Mouse (Mus musculus) MEL (cell line): ENCODE measurements around the gene Gria4. TPM values are rescaled to one million over a fixed set of nuclear protein-coding genes. Genes with fewer than 3 reads are reported as not detected.

Source experiments
- DNase-seq: peaks from one replicate; pipeline ENCODE4 v3.0.0; 2011; ENCODE audit warnings: low read depth, low spot score
- H3K27ac ChIP-seq: 2 replicates; pipeline ENCODE4 v1.5.1; 2012; ENCODE audit warnings: low read depth, mild to moderate bottlenecking, control low read depth, low read length, moderate library complexity; ENCODE audit not compliant: control insufficient read depth
- H3K27me3 ChIP-seq, 2 experiments: fragments of 150-350 bp in 1 of 2; sonication (generic) in 1 of 2; 2 replicates each; pipeline ENCODE4 v1.6.1; 2012; ENCODE audit warnings: low read length in 2 of 2, mild to moderate bottlenecking in 2 of 2, improper control_type of control experiment in 1 of 2, moderate library complexity in 1 of 2; ENCODE audit not compliant: insufficient read depth in 2 of 2, control insufficient read depth in 1 of 2
- H3K36me3 ChIP-seq, 2 experiments: 2 replicates each; pipeline ENCODE4 v1.6.1; 2012 to 2014; ENCODE audit warnings: low read length in 2 of 2, improper control_type of control experiment in 1 of 2, inconsistent platforms in 1 of 2, mild to moderate bottlenecking in 1 of 2; ENCODE audit not compliant: insufficient read depth in 2 of 2, control insufficient read depth in 1 of 2
- H3K4me1 ChIP-seq, 2 experiments: fragments of 150-350 bp in 1 of 2; sonication (generic) in 1 of 2; 2 replicates each; pipeline ENCODE4 v1.6.1; 2012; ENCODE audit warnings: low read length in 2 of 2, improper control_type of control experiment in 1 of 2, mild to moderate bottlenecking in 1 of 2; ENCODE audit not compliant: insufficient read depth in 2 of 2, control insufficient read depth in 1 of 2
- H3K4me3 ChIP-seq, 2 experiments: fragments of 150-350 bp in 1 of 2; sonication (generic) in 1 of 2; 2 replicates each; pipeline ENCODE4 v1.5.1; 2012; ENCODE audit warnings: low read depth in 2 of 2, low read length in 2 of 2, mild to moderate bottlenecking in 2 of 2, moderate library complexity in 2 of 2, control low read depth in 1 of 2, improper control_type of control experiment in 1 of 2; ENCODE audit not compliant: control insufficient read depth in 1 of 2, insufficient read depth in 1 of 2
- H3K79me2 ChIP-seq: 2 replicates; pipeline ENCODE4 v1.6.1; 2012; ENCODE audit warnings: mild to moderate bottlenecking, low read length, moderate library complexity; ENCODE audit not compliant: control insufficient read depth, poor library complexity, insufficient read depth
- H3K9ac ChIP-seq: 2 replicates; pipeline ENCODE4 v1.6.1; 2012; ENCODE audit warnings: low read depth, mild to moderate bottlenecking, control low read depth, low read length, moderate library complexity; ENCODE audit not compliant: control insufficient read depth, poor library complexity, severe bottlenecking
- H3K9me3 ChIP-seq: fragments of 150-350 bp; sonication (generic); replicated peaks from 2 replicates; pipeline ENCODE4 v1.6.1; 2012; ENCODE audit warnings: mild to moderate bottlenecking, low read length, improper control_type of control experiment, moderate library complexity; ENCODE audit not compliant: insufficient read depth
- BHLHE40 ChIP-seq: IDR thresholded peaks from 2 replicates; pipeline ENCODE4 v1.6.1; 2012; ENCODE audit warnings: low read depth, mild to moderate bottlenecking, inconsistent platforms, low read length, improper control_type of control experiment, borderline replicate concordance
- CHD1 ChIP-seq: IDR thresholded peaks from 2 replicates; pipeline ENCODE4 v1.6.1; 2012; ENCODE audit warnings: low read depth, mild to moderate bottlenecking, inconsistent platforms, low read length, improper control_type of control experiment
- CHD2 ChIP-seq: IDR thresholded peaks from 2 replicates; pipeline ENCODE4 v1.6.1; 2011; ENCODE audit warnings: low read length, improper control_type of control experiment
- CTCF ChIP-seq, 3 experiments: IDR thresholded peaks in 2 of 3; conservative IDR thresholded peaks in 1 of 3; 2 replicates each; pipeline ENCODE4 v1.5.1; 2011 to 2012; ENCODE audit warnings: low read length in 3 of 3, low read depth in 2 of 3, mild to moderate bottlenecking in 2 of 3, improper control_type of control experiment in 1 of 3, inconsistent platforms in 1 of 3, mixed read lengths in 1 of 3, moderate library complexity in 1 of 3; ENCODE audit not compliant: control insufficient read depth in 1 of 3, insufficient read depth in 1 of 3, poor library complexity in 1 of 3, severe bottlenecking in 1 of 3
- ELF1 ChIP-seq: IDR thresholded peaks from 2 replicates; pipeline ENCODE4 v1.6.1; 2014; ENCODE audit warnings: low read depth, mild to moderate bottlenecking, inconsistent platforms, low read length, improper control_type of control experiment, moderate library complexity
- EP300 ChIP-seq, 2 experiments: IDR thresholded peaks; 2 replicates each; pipeline ENCODE4 v1.6.1; 2011; ENCODE audit warnings: improper control_type of control experiment in 2 of 2, low read length in 2 of 2, low read depth in 1 of 2, mild to moderate bottlenecking in 1 of 2
- ETS1 ChIP-seq: IDR thresholded peaks from 2 replicates; pipeline ENCODE4 v1.6.1; 2012; ENCODE audit warnings: low read depth, mild to moderate bottlenecking, inconsistent platforms, low read length, improper control_type of control experiment, moderate library complexity
- GABPA ChIP-seq: IDR thresholded peaks from 2 replicates; pipeline ENCODE4 v1.6.1; 2012; ENCODE audit warnings: low read depth, mild to moderate bottlenecking, inconsistent platforms, low read length, improper control_type of control experiment, moderate library complexity
- GATA1 ChIP-seq: IDR thresholded peaks from 2 replicates; pipeline ENCODE4 v1.6.1; 2011; ENCODE audit warnings: low read depth, low read length, improper control_type of control experiment
- HCFC1 ChIP-seq: IDR thresholded peaks from 2 replicates; pipeline ENCODE4 v1.6.1; 2012; ENCODE audit warnings: low read depth, mild to moderate bottlenecking, inconsistent platforms, low read length, improper control_type of control experiment, moderate library complexity
- KAT2A ChIP-seq: conservative IDR thresholded peaks from 2 replicates; pipeline ENCODE4 v1.6.1; 2012; ENCODE audit warnings: low read depth, low read length, improper control_type of control experiment, inconsistent platforms
- MAFK ChIP-seq: IDR thresholded peaks from 2 replicates; pipeline ENCODE4 v1.6.1; 2011; ENCODE audit warnings: low read depth, mild to moderate bottlenecking, low read length, improper control_type of control experiment, borderline replicate concordance
- MAX ChIP-seq: IDR thresholded peaks from 2 replicates; pipeline ENCODE4 v1.6.1; 2011; ENCODE audit warnings: low read length, improper control_type of control experiment
- MAZ ChIP-seq: IDR thresholded peaks from 2 replicates; pipeline ENCODE4 v1.6.1; 2012; ENCODE audit warnings: low read depth, mild to moderate bottlenecking, inconsistent platforms, low read length, improper control_type of control experiment
- MEF2A ChIP-seq: IDR thresholded peaks from 2 replicates; pipeline ENCODE4 v1.6.1; 2014; ENCODE audit warnings: low read depth, mild to moderate bottlenecking, inconsistent platforms, low read length, improper control_type of control experiment; ENCODE audit not compliant: poor library complexity, insufficient replicate concordance, severe bottlenecking; ENCODE audit errors: extremely low read depth
- MXI1 ChIP-seq: IDR thresholded peaks from 2 replicates; pipeline ENCODE4 v1.6.1; 2011; ENCODE audit warnings: mild to moderate bottlenecking, low read depth, low read length, improper control_type of control experiment
- MYB ChIP-seq: IDR thresholded peaks from 2 replicates; pipeline ENCODE4 v1.6.1; 2011; ENCODE audit warnings: mild to moderate bottlenecking, low read depth, low read length, improper control_type of control experiment
- MYC ChIP-seq: IDR thresholded peaks from 2 replicates; pipeline ENCODE4 v1.6.1; 2011; ENCODE audit warnings: low read depth, mild to moderate bottlenecking, low read length, improper control_type of control experiment, moderate library complexity
- NELFE ChIP-seq: IDR thresholded peaks from 2 replicates; pipeline ENCODE4 v1.6.1; 2011; ENCODE audit warnings: low read depth, low read length, improper control_type of control experiment
- NRF1 ChIP-seq: IDR thresholded peaks from 2 replicates; pipeline ENCODE4 v1.6.1; 2014; ENCODE audit warnings: low read depth, mild to moderate bottlenecking, inconsistent platforms, low read length, improper control_type of control experiment, moderate library complexity; ENCODE audit not compliant: poor library complexity, insufficient read depth, severe bottlenecking
- POLR2A ChIP-seq, 2 experiments: IDR thresholded peaks; 2 replicates each; pipeline ENCODE4 v1.6.1; 2011 to 2012; ENCODE audit warnings: low read length in 2 of 2, mild to moderate bottlenecking in 2 of 2, control low read depth in 1 of 2, improper control_type of control experiment in 1 of 2, low read depth in 1 of 2, moderate library complexity in 1 of 2; ENCODE audit not compliant: control insufficient read depth in 1 of 2, insufficient read depth in 1 of 2, poor library complexity in 1 of 2
- POLR2AphosphoS2 ChIP-seq: IDR thresholded peaks from 2 replicates; pipeline ENCODE4 v1.6.1; 2011; ENCODE audit warnings: low read length, improper control_type of control experiment
- POLR2AphosphoS5 ChIP-seq: IDR thresholded peaks from 2 replicates; pipeline ENCODE4 v1.6.1; 2012; ENCODE audit warnings: low read depth, borderline replicate concordance, mild to moderate bottlenecking, inconsistent platforms, low read length, moderate library complexity, mixed read lengths
- RAD21 ChIP-seq: IDR thresholded peaks from 2 replicates; pipeline ENCODE4 v1.6.1; 2011; ENCODE audit warnings: mild to moderate bottlenecking, low read depth, low read length, improper control_type of control experiment
- RCOR1 ChIP-seq: IDR thresholded peaks from 2 replicates; pipeline ENCODE4 v1.6.1; 2012; ENCODE audit warnings: low read depth, mild to moderate bottlenecking, inconsistent platforms, low read length, improper control_type of control experiment
- SMC3 ChIP-seq: IDR thresholded peaks from 2 replicates; pipeline ENCODE4 v1.6.1; 2011; ENCODE audit warnings: low read depth, low read length, improper control_type of control experiment
- TAL1 ChIP-seq: IDR thresholded peaks from 2 replicates; pipeline ENCODE4 v1.6.1; 2012; ENCODE audit warnings: mild to moderate bottlenecking, inconsistent platforms, low read length, moderate library complexity, mixed read lengths
- TBP ChIP-seq: IDR thresholded peaks from 2 replicates; pipeline ENCODE4 v1.8.0; 2011; ENCODE audit warnings: low read depth, low read length, improper control_type of control experiment
- TCF12 ChIP-seq: IDR thresholded peaks from 2 replicates; pipeline ENCODE4 v1.6.1; 2014; ENCODE audit warnings: low read depth, mild to moderate bottlenecking, inconsistent platforms, low read length, improper control_type of control experiment, moderate library complexity
- UBTF ChIP-seq: IDR thresholded peaks from 2 replicates; pipeline ENCODE4 v1.6.1; 2012; ENCODE audit warnings: low read depth, mild to moderate bottlenecking, inconsistent platforms, low read length, improper control_type of control experiment, moderate library complexity, borderline replicate concordance; ENCODE audit not compliant: insufficient read depth
- USF2 ChIP-seq, 2 experiments: IDR thresholded peaks; 2 replicates each; pipeline ENCODE4 v1.6.1; 2011 to 2012; ENCODE audit warnings: improper control_type of control experiment in 2 of 2, low read length in 2 of 2, borderline replicate concordance in 1 of 2, inconsistent platforms in 1 of 2, low read depth in 1 of 2, mild to moderate bottlenecking in 1 of 2; ENCODE audit not compliant: insufficient read depth in 1 of 2
- ZC3H11A ChIP-seq: IDR thresholded peaks from 2 replicates; pipeline ENCODE4 v1.6.1; 2012; ENCODE audit warnings: low read depth, mild to moderate bottlenecking, inconsistent platforms, low read length, improper control_type of control experiment
- ZKSCAN1 ChIP-seq: IDR thresholded peaks from 2 replicates; pipeline ENCODE4 v1.6.1; 2012; ENCODE audit warnings: low read depth, mild to moderate bottlenecking, inconsistent platforms, low read length, improper control_type of control experiment, moderate library complexity
- ZMIZ1 ChIP-seq: IDR thresholded peaks from 2 replicates; pipeline ENCODE4 v1.6.1; 2012; ENCODE audit warnings: low read depth, mild to moderate bottlenecking, inconsistent platforms, low read length, improper control_type of control experiment, moderate library complexity
- ZNF384 ChIP-seq: IDR thresholded peaks from 2 replicates; pipeline ENCODE4 v1.6.1; 2012; ENCODE audit warnings: low read depth, mild to moderate bottlenecking, inconsistent platforms, low read length, improper control_type of control experiment
- polyA plus RNA-seq, 2 experiments: library from polyadenylated mRNA; stranded (reverse) in 1 of 2; unstranded in 1 of 2; fragments of >175 nt in 1 of 2; fragments of >200 nt in 1 of 2; gene quantifications; 2 replicates each; pipeline versions ENCODE4 v1.2.1 to v1.2.4; 2012; ENCODE audit warnings: low replicate concordance in 2 of 2, low read depth in 1 of 2; ENCODE audit not compliant: insufficient read length in 2 of 2, insufficient read depth in 1 of 2, missing spikeins in 1 of 2
- total RNA-seq: library from RNA; depleted of rRNA; stranded (reverse); fragments of 300-350 nt; gene quantifications from 2 replicates; pipeline ENCODE4 v1.2.3, GENCODE M21; 2012

Gria4 gene
- total and polyA plus RNA-seq, 3 experiments = not detected

GRCm38 (mm10) chr9:4375828-4376639, 420.0 kb downstream of the Gria4 start, which contains the start of gene Msantd4:
TSS of gene Msantd4 (plus strand) at chr9:4376562.
- Histone ChIP-seq H3K4me3 (peak within 1 kb of the TSS; percentile 83 to 85), H3K9me3 (no peaks in the 10 kb centered on the region), H3K9ac (peak within 1 kb of the TSS; percentile 72), H3K27ac (peak within 1 kb of the TSS; percentile 46), H3K4me1 (peaks cover 4 to 7% of the 10 kb centered on the region in 2 experiments), H3K27me3 (0 out of 4 replicates have a peak, but pooled peaks cover 0 to 3% of the 10 kb centered on the region in 2 experiments), H3K36me3 (peaks cover 0 to 15% of the 10 kb centered on the region in 2 experiments; a peak in 3 of 4 replicates), H3K79me2 (peaks cover 7% of the 10 kb centered on the region)
- peak; percentile 100 for DNase-seq
- no peak for TF ChIP-seq POLR2AphosphoS5
- TF ChIP-seq GABPA = no peak
- TF ChIP-seq UBTF = no peak
- no peak for TF ChIP-seq ZKSCAN1
- peak; percentile 93 for TF ChIP-seq HCFC1
- TF ChIP-seq EP300 (IDR thresholded peaks at IDR 0.05; ENCODE audit: low read depth in 1 of 2, low read length in 2 of 2) = no peak
- no peak for TF ChIP-seq MEF2A
- peak; percentile 90 for TF ChIP-seq ELF1
- peak; percentile 81 for TF ChIP-seq ZMIZ1
- TF ChIP-seq KAT2A = peak; percentile 82
- TF ChIP-seq SMC3 = no peak
- peak; percentile 65 for TF ChIP-seq MXI1
- TF ChIP-seq GATA1 = peak; percentile 73
- peak; percentile 94 for TF ChIP-seq NELFE
- TF ChIP-seq ZNF384 = no peak
- no peak; the same call in none of the 2 replicates for TF ChIP-seq MYC
- no peak for TF ChIP-seq BHLHE40
- no peak for TF ChIP-seq CHD1
- TF ChIP-seq POLR2AphosphoS2 = peak; percentile 85; the same call in 1 of the 2 replicates
- TF ChIP-seq CTCF (IDR thresholded peaks at IDR 0.05 in 2 of 3, conservative IDR thresholded peaks at IDR 0.05 in 1 of 3; ENCODE audit: control insufficient read depth in 1 of 3, insufficient read depth in 1 of 3, low read depth in 2 of 3, low read length in 3 of 3, poor library complexity in 1 of 3, severe bottlenecking in 1 of 3) = no peak
- TF ChIP-seq MAFK = no peak
- no peak for TF ChIP-seq RCOR1
- TF ChIP-seq CHD2 = peak; percentile 90
- TF ChIP-seq MAZ = 0 out of 2 replicates have a peak, but pooled peaks have one; percentile 18
- TF ChIP-seq MAX = peak; percentile 99
- peak; percentile 54 for TF ChIP-seq TCF12
- TF ChIP-seq TAL1 = no peak
- TF ChIP-seq USF2 (IDR thresholded peaks at IDR 0.05; ENCODE audit: borderline replicate concordance in 1 of 2, insufficient read depth in 1 of 2, low read depth in 1 of 2, low read length in 2 of 2) = peak; percentile 96 to 98
- TF ChIP-seq RAD21 = no peak
- peak; percentile 35; the same call in 1 of the 2 replicates for TF ChIP-seq NRF1
- TF ChIP-seq POLR2A (IDR thresholded peaks at IDR 0.05; ENCODE audit: control insufficient read depth in 1 of 2, insufficient read depth in 1 of 2, low read depth in 1 of 2, low read length in 2 of 2, poor library complexity in 1 of 2) = peak; percentile 70 to 92; a peak in 3 of 4 replicates
- no peak for TF ChIP-seq MYB
- TF ChIP-seq ZC3H11A = no peak
- peak; percentile 83 for TF ChIP-seq TBP
- TF ChIP-seq ETS1 = no peak; the same call in 1 of the 2 replicates
